Mouse (Mus musculus) lung, postnatal 0 days (tissue): Measurements from ENCODE around the gene Dtx3.

Experiments used
- CTCF ChIP-seq: IDR thresholded peaks from 2 replicates; pipeline ENCODE4 v1.5.1; 2016; ENCODE audit warnings: antibody characterized with exemption, mild to moderate bottlenecking
- EP300 ChIP-seq: IDR thresholded peaks from 2 replicates; pipeline ENCODE4 v1.6.1; 2016; ENCODE audit warnings: antibody characterized with exemption, mild to moderate bottlenecking, control low read depth

GRCm38 (mm10) chr10:127228897-127229296 lies 33.4 kb upstream of the Dtx3 start:
- TF ChIP-seq CTCF (peak; percentile 89), EP300 (no peak)
